Mouse (Mus musculus) bone marrow macrophage, adult 2 months (primary cell): ENCODE data around the gene Vmn1r86. TPM values are rescaled to one million over a fixed set of nuclear protein-coding genes. Genes with fewer than 3 reads are reported as not detected.

Source experiments
- H3K27ac ChIP-seq: 2 replicates; pipeline ENCODE4 v1.5.1; 2012; ENCODE audit warnings: low read depth, low read length; ENCODE audit not compliant: insufficient read depth
- H3K4me1 ChIP-seq: 2 replicates; pipeline ENCODE4 v1.6.1; 2012; ENCODE audit warnings: low read length; ENCODE audit not compliant: control insufficient read depth, insufficient read depth
- H3K4me3 ChIP-seq: 2 replicates; pipeline ENCODE4 v1.5.1; 2012; ENCODE audit warnings: mild to moderate bottlenecking, low read length, moderate library complexity; ENCODE audit not compliant: insufficient read depth
- CTCF ChIP-seq: IDR thresholded peaks from 2 replicates; pipeline ENCODE4 v1.5.1; 2012; ENCODE audit warnings: low read depth, mild to moderate bottlenecking, low read length, moderate library complexity
- POLR2A ChIP-seq: IDR thresholded peaks from 2 replicates; pipeline ENCODE4 v1.6.1; 2012; ENCODE audit warnings: mild to moderate bottlenecking, low read depth, low read length, borderline replicate concordance
- polyA plus RNA-seq: library from polyadenylated mRNA; stranded (reverse); fragments of >200 nt; gene quantifications from 2 replicates; pipeline ENCODE4 v1.2.4, GENCODE M21; 2012; ENCODE audit not compliant: missing spikeins, insufficient read depth, insufficient read length

The Vmn1r86 gene
- polyA plus RNA-seq, 1 experiment = not detected

DNA sequence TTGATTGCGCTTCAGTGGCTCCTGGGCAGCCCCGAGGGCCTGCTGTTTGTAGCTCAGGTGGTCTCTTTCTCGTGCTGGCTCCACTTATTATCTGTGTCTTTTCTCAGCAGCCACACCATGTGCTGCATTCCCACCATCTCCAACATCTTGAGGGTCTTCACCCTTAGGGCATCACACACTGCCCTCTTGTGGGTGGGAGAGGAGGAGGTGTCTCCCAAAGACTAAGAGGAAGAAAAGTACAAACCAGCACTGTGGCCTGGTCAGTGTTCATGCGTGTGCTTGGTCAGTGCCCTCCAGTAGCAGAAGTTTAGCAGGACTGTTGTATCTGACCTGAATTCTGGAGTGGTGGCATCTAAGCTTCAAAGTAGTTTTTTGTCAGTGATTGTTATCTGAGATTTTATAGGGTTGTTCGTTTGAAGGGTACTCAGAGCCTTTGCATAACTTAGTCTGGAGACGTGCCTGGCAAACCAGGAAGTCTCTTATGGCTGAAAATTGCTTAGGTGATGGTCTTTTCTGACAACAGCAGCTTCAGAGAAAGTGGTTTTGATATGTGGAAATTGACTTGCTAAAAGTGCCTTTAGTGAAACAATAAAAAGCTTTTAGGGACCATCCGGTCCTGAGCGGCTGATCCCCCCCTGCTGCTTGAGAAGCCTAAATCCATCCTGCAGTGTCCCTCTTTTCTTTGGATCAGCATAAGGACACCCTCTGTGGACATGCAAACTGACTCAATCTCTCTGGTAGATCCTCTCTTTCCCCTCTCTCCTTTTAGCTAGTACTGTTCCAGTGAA lies 62.6 kb downstream of the Vmn1r86 start:
- Histone ChIP-seq H3K4me1 (peaks cover 5% of the 10 kb centered on the region), H3K27ac (no peak overlapping the region)

DNA sequence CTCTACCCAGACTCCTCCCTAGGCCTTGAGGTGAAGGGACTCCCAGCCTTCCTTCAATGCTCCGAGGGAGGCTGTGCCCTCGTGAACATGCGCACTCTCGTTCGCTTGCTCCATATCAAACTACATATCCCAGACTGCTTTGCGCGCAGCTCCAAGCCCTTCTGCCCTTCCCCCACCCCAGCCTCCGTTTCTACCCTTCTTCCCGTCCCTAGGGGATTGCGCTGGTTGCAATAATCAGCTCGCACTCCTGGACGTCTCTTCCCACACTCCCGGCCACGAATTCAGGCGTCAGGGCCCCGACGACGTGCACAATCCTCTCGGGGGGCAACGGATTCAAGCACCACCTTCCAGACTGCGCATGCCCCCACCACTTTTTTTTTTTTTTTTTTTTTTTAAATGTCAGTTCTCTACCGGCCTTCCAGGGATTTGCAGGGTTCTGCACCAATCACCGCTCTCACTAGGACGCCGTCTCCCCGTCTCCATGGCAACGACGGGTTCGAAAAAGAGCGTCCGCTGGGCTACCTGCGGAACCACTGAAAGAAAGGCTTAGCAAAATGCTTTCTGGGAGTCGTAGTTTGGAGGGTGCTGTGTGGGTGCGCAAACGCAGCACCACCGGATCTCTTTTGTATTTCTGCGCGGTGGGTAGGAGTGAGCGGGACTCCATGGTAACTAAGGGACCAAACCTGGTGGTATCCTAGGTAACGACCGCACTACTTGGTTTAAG lies 65.3 kb downstream of the Vmn1r86 start, which contains the start of gene Mzf1:
TSS of gene Mzf1 (minus strand) at position 478 of the 724 bp plus-strand sequence.
- H3K4me3 ChIP-seq = peak within 1 kb of the TSS; percentile 93
- H3K4me1 ChIP-seq = peaks cover 5% of the 10 kb centered on the region
- no peak for TF ChIP-seq CTCF
- no peak for TF ChIP-seq POLR2A
- peak within 1 kb of the TSS; percentile 79 for H3K27ac ChIP-seq

More for the DNA sequence above, 62.6 kb downstream of the Vmn1r86 start:
- no peak for TF ChIP-seq CTCF
- TF ChIP-seq POLR2A = no peak
- H3K4me3 ChIP-seq = no peak overlapping the region

DNA sequence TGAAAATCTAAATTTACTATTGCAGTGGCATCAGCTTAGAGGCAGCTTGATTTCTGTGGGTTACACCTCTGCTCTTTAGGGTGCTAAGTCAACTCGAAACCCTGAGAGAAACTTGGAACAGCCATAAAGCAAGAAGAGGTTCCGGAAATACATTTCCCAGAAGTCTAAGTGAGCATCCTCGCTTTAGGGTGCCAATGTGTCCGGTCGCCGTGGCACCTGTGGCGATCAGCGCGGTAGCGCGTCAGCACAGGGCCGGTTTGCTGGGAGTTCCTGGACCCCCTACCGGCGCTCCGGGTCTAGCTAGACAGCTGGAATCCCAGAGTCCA lies 65.8 kb downstream of the Vmn1r86 start:
- Histone ChIP-seq H3K27ac (no peak overlapping the region), H3K4me1 (peaks cover 5% of the 10 kb centered on the region), H3K4me3 (peak overlapping the region; percentile 93)
- TF ChIP-seq POLR2A (0 out of 2 replicates have a peak, but pooled peaks have one; percentile 67), CTCF (no peak)

DNA sequence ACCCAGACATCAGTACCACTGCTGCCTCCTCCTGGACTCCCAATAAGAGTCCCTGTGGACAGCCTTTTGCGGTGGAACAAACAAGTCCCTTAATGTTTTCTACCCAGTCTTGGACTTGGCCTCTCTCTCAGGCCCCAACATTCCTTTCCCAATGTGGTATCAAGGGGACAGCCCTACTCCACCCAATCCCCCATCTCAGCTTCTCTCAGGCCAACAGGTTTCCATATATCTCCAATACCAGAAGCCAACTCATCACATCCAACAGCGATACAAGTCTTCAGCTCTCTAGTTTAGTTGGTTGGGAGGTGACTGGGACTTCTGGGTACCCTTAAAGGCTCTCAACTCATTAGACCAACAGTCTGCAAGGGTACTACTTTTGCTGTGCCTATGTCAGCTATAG lies 66.2 kb downstream of the Vmn1r86 start:
- peaks cover 5% of the 10 kb centered on the region for H3K4me1 ChIP-seq
- peak overlapping the region; percentile 93; the same call in 1 of the 2 replicates for H3K4me3 ChIP-seq
- no peak overlapping the region for H3K27ac ChIP-seq
- no peak for TF ChIP-seq CTCF
- no peak for TF ChIP-seq POLR2A

- Histone ChIP-seq H3K27ac (no peak overlapping the region), H3K4me3 (no peak overlapping the region), H3K4me1 (peaks cover 5% of the 10 kb centered on the region)
- no peak for TF ChIP-seq CTCF
- TF ChIP-seq POLR2A = no peak
Measured at GRCm38 (mm10) chr7:13053001-13053400, 66.7 kb downstream of the Vmn1r86 start.

Other genes starting within 250 kb of the Vmn1r86 start
- gene Zfp128, start 238.7 kb downstream of the Vmn1r86 start, polyA plus RNA-seq = 2.8 and 3.4 TPM in 2 replicates
- 6.5 and 6.7 TPM in 2 replicates for gene Zscan22, start 222.1 kb downstream of the Vmn1r86 start, polyA plus RNA-seq
- 1,220 and 1,261 TPM in 2 replicates for gene Rps5, start 197.6 kb downstream of the Vmn1r86 start, polyA plus RNA-seq
- 0.24 TPM in 1 of 2 replicates, not detected in the other for gene Rnf225, start 192.5 kb downstream of the Vmn1r86 start, polyA plus RNA-seq
- gene Zfp324, start 154.1 kb downstream of the Vmn1r86 start, polyA plus RNA-seq = 3.8 and 3.9 TPM in 2 replicates
- gene Zfp446, start 142.1 kb downstream of the Vmn1r86 start, polyA plus RNA-seq = 2.6 and 3.6 TPM in 2 replicates
- gene Slc27a5, start 121.7 kb downstream of the Vmn1r86 start, polyA plus RNA-seq = not detected in 2 replicates
- 165 and 177 TPM in 2 replicates for gene Trim28, start 120.8 kb downstream of the Vmn1r86 start, polyA plus RNA-seq
- gene Zbtb45, start 109.9 kb downstream of the Vmn1r86 start, polyA plus RNA-seq = 15.6 and 17.3 TPM in 2 replicates
- 161 and 167 TPM in 2 replicates for gene Chmp2a, start 85.1 kb downstream of the Vmn1r86 start, polyA plus RNA-seq
- gene Ube2m, start 81.6 kb downstream of the Vmn1r86 start, polyA plus RNA-seq = 171 and 193 TPM in 2 replicates
- gene Mzf1, start 65.2 kb downstream of the Vmn1r86 start, polyA plus RNA-seq = 1.2 and 1.5 TPM in 2 replicates
- not detected in 2 replicates for gene Vmn1r85, start 24.7 kb downstream of the Vmn1r86 start, polyA plus RNA-seq
- 0.13 TPM in 1 of 2 replicates, not detected in the other for gene Vmn1r87, start 20.2 kb upstream of the Vmn1r86 start, polyA plus RNA-seq
- gene Vmn1r88, start 39.7 kb upstream of the Vmn1r86 start, polyA plus RNA-seq = 0.07 TPM in 1 of 2 replicates, not detected in the other
- not detected in 2 replicates for gene Vmn1r89, start 93.1 kb upstream of the Vmn1r86 start, polyA plus RNA-seq
- 44.4 and 49.4 TPM in 2 replicates for gene Lig1, start 157.4 kb upstream of the Vmn1r86 start, polyA plus RNA-seq
- 4.3 and 7.2 TPM in 2 replicates for gene Zswim9, start 158.8 kb upstream of the Vmn1r86 start, polyA plus RNA-seq
- gene Pla2g4c, start 204.7 kb upstream of the Vmn1r86 start, polyA plus RNA-seq = 0.32 TPM in 2 replicates